In genomic region chr16:88374612-88375011, GRCm38 (mm10) we compare ENCODE assay signal across 21 mouse cellular contexts.
A peak's percentile ranks its signal among the peaks of the same experiment; 100 is the strongest.
DNase-seq lines count a peak whose midpoint lies in the region; ATAC-seq and TF ChIP-seq lines count a peak whose summit lies in the region.
"Had no signal": no experiment of that assay in that cellular context is flagged by ENCODE, and none has a peak within 500 bp of the region (broad histone marks: within the 10 kb centered on the region; RNA-seq: fewer than 3 reads in every experiment).

No protein-coding gene starts in this region.

- H3K4me1 ChIP-seq in kidney, embryonic 15.5 days = peaks cover 24% of the 10 kb centered on the region
- peaks cover 6% of the 10 kb centered on the region; the same call in 1 of the 2 replicates for H3K4me1 ChIP-seq in kidney, postnatal 0 days (replicated peaks; ENCODE audit: insufficient read depth, low read length)
- H3K4me1 ChIP-seq: embryonic facial prominence, embryonic 13.5 days; embryonic facial prominence, embryonic 15.5 days; forebrain, embryonic 12.5 days had no signal

- no peaks in the 10 kb centered on the region for H3K36me3 ChIP-seq in kidney, embryonic 15.5 days
- no peaks in the 10 kb centered on the region for H3K36me3 ChIP-seq in kidney, postnatal 0 days (ENCODE audit: insufficient read depth, low read length)
- H3K36me3 ChIP-seq: embryonic facial prominence, embryonic 13.5 days; embryonic facial prominence, embryonic 15.5 days; forebrain, embryonic 10.5 days; forebrain, embryonic 12.5 days had no signal

- no peak overlapping the region for H3K9ac ChIP-seq in kidney, embryonic 15.5 days
- no peak overlapping the region for H3K9ac ChIP-seq in kidney, postnatal 0 days (ENCODE audit: low read depth, low read length)
- H3K9ac ChIP-seq: embryonic facial prominence, embryonic 13.5 days; embryonic facial prominence, embryonic 15.5 days; forebrain, embryonic 12.5 days had no signal

- H3K27me3 ChIP-seq in kidney, embryonic 15.5 days = no peaks in the 10 kb centered on the region
- H3K27me3 ChIP-seq in kidney, postnatal 0 days (ENCODE audit: insufficient read depth, low read length) = no peaks in the 10 kb centered on the region
- H3K27me3 ChIP-seq: embryonic facial prominence, embryonic 13.5 days; embryonic facial prominence, embryonic 15.5 days; forebrain, embryonic 12.5 days had no signal

- H3K4me2 ChIP-seq in kidney, embryonic 15.5 days = no peak overlapping the region
- no peak overlapping the region for H3K4me2 ChIP-seq in kidney, postnatal 0 days (ENCODE audit: low read length)
- H3K4me2 ChIP-seq: embryonic facial prominence, embryonic 13.5 days; embryonic facial prominence, embryonic 15.5 days; forebrain, embryonic 12.5 days had no signal

- 6% methylated on average over 2 of the region's 2 CpGs for WGBS in kidney, embryonic 15.5 days
- 14% methylated on average over 2 of the region's 2 CpGs for WGBS in kidney, postnatal 0 days

- H3K4me3 ChIP-seq in kidney, embryonic 15.5 days (replicated peaks) = no peak overlapping the region
- no peak overlapping the region for H3K4me3 ChIP-seq in kidney, postnatal 0 days (replicated peaks; ENCODE audit: low read depth, low read length)
- H3K4me3 ChIP-seq: embryonic facial prominence, embryonic 13.5 days; embryonic facial prominence, embryonic 15.5 days; erythroblast, embryonic 14.5 days; forebrain, embryonic 10.5 days; forebrain, embryonic 12.5 days had no signal

- H3K9me3 ChIP-seq in kidney, embryonic 15.5 days (replicated peaks) = no peaks in the 10 kb centered on the region
- no peaks in the 10 kb centered on the region for H3K9me3 ChIP-seq in kidney, postnatal 0 days (replicated peaks; ENCODE audit: low read length)
- H3K9me3 ChIP-seq: embryonic facial prominence, embryonic 13.5 days; embryonic facial prominence, embryonic 15.5 days; forebrain, embryonic 10.5 days; forebrain, embryonic 12.5 days had no signal

- no peak overlapping the region for H3K27ac ChIP-seq in kidney, embryonic 15.5 days
- no peak overlapping the region for H3K27ac ChIP-seq in kidney, postnatal 0 days
- H3K27ac ChIP-seq: embryonic facial prominence, embryonic 13.5 days; embryonic facial prominence, embryonic 15.5 days; forebrain, embryonic 10.5 days; forebrain, embryonic 12.5 days had no signal

- peak; percentile 71; the same call in 1 of the 2 replicates for ATAC-seq in kidney, embryonic 15.5 days (replicated peaks; ENCODE audit: low FRiP score)
- no peak for ATAC-seq in kidney, postnatal 0 days (replicated peaks; ENCODE audit: low FRiP score, low read depth)
- ATAC-seq: forebrain, embryonic 14.5 days; forebrain, embryonic 16.5 days had no signal

- no peak for TF ChIP-seq CTCF in kidney, postnatal 0 days (IDR thresholded peaks at IDR 0.05; ENCODE audit: low read depth)

- no peak for DNase-seq in kidney, adult 8-10 months
- DNase-seq in kidney, postnatal 0 days (ENCODE audit: low spot score) = peak; percentile 75
- no peak for DNase-seq in kidney, adult 9 months
- DNase-seq: adrenal gland, adult 2 months; adrenal gland, postnatal 10 days; adrenal gland, postnatal 25 days; cerebellum, adult 11 months; cerebellum, adult 18-20 months; cerebellum, adult 8-10 months; cerebellum, adult 9-11 months; cerebellum, postnatal 14 days; cerebellum, postnatal 36 days; embryo, embryonic 11 days had no signal
